Mouse (Mus musculus) neural tube, embryonic 10.5 days (tissue): ENCODE results near the gene Rap1a.
A peak's percentile ranks its signal among the peaks of the same experiment; 100 is the strongest.

Experiments
- DNase-seq: peaks from one replicate; pipeline ENCODE4 v3.0.0-alpha.2; 2017; ENCODE audit warnings: low spot score; ENCODE audit errors: extremely low spot score

The Rap1a gene

GRCm38 (mm10) chr3:105801191-105802166, at the start of gene Rap1a:
Rap1a (minus strand) TSS chr3:105801336.
- peak; percentile 85 for DNase-seq

- no peak for DNase-seq
Observed at GRCm38 (mm10) chr3:105846294-105847069, 45.3 kb upstream of the Rap1a start.

- DNase-seq, result no peak
Observed at GRCm38 (mm10) chr3:105839836-105840235, 38.7 kb upstream of the Rap1a start.

- DNase-seq, result no peak
Observed at GRCm38 (mm10) chr3:105838655-105839054, 37.5 kb upstream of the Rap1a start.

GRCm38 (mm10) chr3:105836883-105837282, 35.7 kb upstream of the Rap1a start:
- DNase-seq, result no peak

- DNase-seq, result no peak
Observed at GRCm38 (mm10) chr3:105835875-105836274, 34.7 kb upstream of the Rap1a start.

- DNase-seq, result no peak
Observed at GRCm38 (mm10) chr3:105831584-105831983, 30.4 kb upstream of the Rap1a start.

- no peak for DNase-seq
Observed at GRCm38 (mm10) chr3:105825501-105826161, 24.5 kb upstream of the Rap1a start.

- DNase-seq, result no peak
Observed at GRCm38 (mm10) chr3:105824704-105825103, 23.6 kb upstream of the Rap1a start.

- DNase-seq, result peak; percentile 37
Observed at GRCm38 (mm10) chr3:105824103-105824502, 23.0 kb upstream of the Rap1a start.

- DNase-seq, result no peak
Observed at GRCm38 (mm10) chr3:105823609-105824008, 22.5 kb upstream of the Rap1a start.

GRCm38 (mm10) chr3:105821504-105821903, 20.4 kb upstream of the Rap1a start:
- DNase-seq, result no peak

GRCm38 (mm10) chr3:105820272-105820671, 19.1 kb upstream of the Rap1a start:
- no peak for DNase-seq

GRCm38 (mm10) chr3:105818130-105819004, 17.2 kb upstream of the Rap1a start:
- no peak for DNase-seq

- DNase-seq, result no peak
Observed at GRCm38 (mm10) chr3:105816089-105816488, 15.0 kb upstream of the Rap1a start.

GRCm38 (mm10) chr3:105815236-105815904, 14.2 kb upstream of the Rap1a start:
- no peak for DNase-seq

GRCm38 (mm10) chr3:105811146-105811545, 10.0 kb upstream of the Rap1a start:
- DNase-seq, result no peak

GRCm38 (mm10) chr3:105808179-105809037, 7.3 kb upstream of the Rap1a start:
- no peak for DNase-seq

- DNase-seq, result no peak
Observed at GRCm38 (mm10) chr3:105807672-105808071, 6.5 kb upstream of the Rap1a start.
